Mouse (Mus musculus) testis, adult 2 months (tissue): ENCODE measurements at regions not wholly inside any gene's neighbourhood (a gene's known extent, or its start where the extent isn't known, plus 50 kb on each side); places are given as distances from the start of the nearest gene placed in this dataset.

ENCODE experiments used
- CTCF ChIP-seq: fragments of 200-500 bp; IDR thresholded peaks from 2 replicates; pipeline ENCODE4 v1.5.1; 2012; ENCODE audit warnings: low read depth, mild to moderate bottlenecking, inconsistent platforms, low read length, moderate library complexity; ENCODE audit not compliant: control insufficient read depth, insufficient read depth, insufficient replicate concordance
- POLR2A ChIP-seq: fragments of 200-500 bp; IDR thresholded peaks from 2 replicates; pipeline ENCODE4 v1.6.1; 2012; ENCODE audit warnings: low read depth, mild to moderate bottlenecking, inconsistent platforms, low read length, moderate library complexity; ENCODE audit not compliant: control insufficient read depth

GRCm38 (mm10) chr4:32142198-32142597 is 96.4 kb upstream of the Bach2 start:
- TF ChIP-seq CTCF = no peak
- TF ChIP-seq POLR2A = no peak
